Mouse (Mus musculus): ENCODE results near the gene Pwwp2b. TPM values are rescaled to one million over a fixed set of nuclear protein-coding genes. Genes with fewer than 3 reads are reported as not detected.

The Pwwp2b gene
- polyA plus RNA-seq, 1 experiment from 2014 or later: 11.6 TPM

DNA sequence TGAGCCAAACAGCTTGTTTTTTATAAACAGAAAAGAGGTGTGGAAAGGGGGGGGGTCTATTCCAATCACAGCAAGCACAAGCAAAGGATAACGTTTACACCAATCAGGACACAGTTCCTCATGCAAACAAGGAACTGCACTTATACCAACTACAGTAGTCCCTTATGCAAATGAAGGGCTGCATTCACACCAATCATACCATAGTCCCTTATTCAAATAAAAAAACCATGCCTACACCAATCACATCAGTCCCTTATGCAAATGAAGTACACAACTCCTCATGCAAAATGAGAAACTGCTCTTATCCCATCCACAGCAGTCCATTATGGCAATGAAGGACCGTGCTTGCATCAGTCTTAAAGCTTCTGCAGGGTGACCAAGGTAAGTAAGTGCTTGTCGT is 66.4 kb downstream of the Pwwp2b start:
- 85% methylated on average over 3 of the region's 3 CpGs for WGBS

DNA sequence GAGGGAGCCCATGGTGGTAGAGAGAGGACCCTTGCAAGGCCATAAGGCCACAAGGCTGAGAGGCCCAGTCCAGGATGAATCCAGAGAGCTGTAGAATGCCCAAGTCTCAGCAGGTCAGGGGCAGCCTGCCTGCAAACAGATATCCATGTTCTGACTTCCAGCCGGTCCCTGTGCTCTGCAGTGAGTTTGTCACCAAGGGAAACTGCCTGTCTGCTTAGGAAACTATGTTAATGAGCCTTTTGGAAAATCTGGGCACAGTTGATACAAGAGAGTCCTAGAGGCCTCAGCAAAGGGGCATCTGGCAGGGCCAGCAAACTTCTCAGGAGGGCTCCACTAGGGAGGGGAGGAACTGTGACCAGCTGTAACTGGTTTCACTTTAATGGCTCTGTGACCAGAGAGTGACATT is 70.7 kb downstream of the Pwwp2b start:
- 10% methylated on average over 1 of the region's 1 CpGs for WGBS
- Histone ChIP-seq H3K9me3 (ENCODE audit: control insufficient read depth, low read length) (no peaks in the 10 kb centered on the region), H3K27ac (replicated peaks; ENCODE audit: low read depth, low read length) (peak overlapping the region; percentile 44; the same call in 1 of the 2 replicates), H3K4me2 (ENCODE audit: low read depth, low read length) (no peak overlapping the region), H3K27me3 (replicated peaks; ENCODE audit: control insufficient read depth, insufficient read depth, low read length) (no peaks in the 10 kb centered on the region), H3K4me1 (ENCODE audit: control insufficient read depth, insufficient read depth, low read length) (peaks cover 13% of the 10 kb centered on the region), H3K9ac (ENCODE audit: low read depth, low read length) (no peak overlapping the region), H3K4me3 (ENCODE audit: low read depth, low read length) (no peak overlapping the region), H3K36me3 (ENCODE audit: control insufficient read depth, insufficient read depth, low read length) (no peaks in the 10 kb centered on the region)
- peak; percentile 62; the same call in 1 of the 2 replicates for ATAC-seq (ENCODE audit: low read depth)
- DNase-seq (ENCODE audit: low spot score): peak; percentile 76

More for the DNA sequence above, 66.4 kb downstream of the Pwwp2b start:
- no peak overlapping the region for H3K9ac ChIP-seq (ENCODE audit: low read depth, low read length)
- no peaks in the 10 kb centered on the region for H3K27me3 ChIP-seq (replicated peaks; ENCODE audit: control insufficient read depth, insufficient read depth, low read length)
- H3K27ac ChIP-seq (replicated peaks; ENCODE audit: low read depth, low read length): no peak overlapping the region
- H3K9me3 ChIP-seq (ENCODE audit: control insufficient read depth, low read length): no peaks in the 10 kb centered on the region
- no peaks in the 10 kb centered on the region for H3K36me3 ChIP-seq (ENCODE audit: control insufficient read depth, insufficient read depth, low read length)
- H3K4me3 ChIP-seq (ENCODE audit: low read depth, low read length): no peak overlapping the region
- ATAC-seq (ENCODE audit: low read depth) (no peak), DNase-seq (ENCODE audit: low spot score) (no peak)
- peaks cover 10% of the 10 kb centered on the region for H3K4me1 ChIP-seq (ENCODE audit: control insufficient read depth, insufficient read depth, low read length)
- no peak overlapping the region for H3K4me2 ChIP-seq (ENCODE audit: low read depth, low read length)

Other genes with a start within 250 kb of the Pwwp2b start
- gene Dpysl4, start 162.5 kb upstream of the Pwwp2b start, polyA plus RNA-seq (2014; fragmentation: Nextera tagmentation; extraction: Ambion mirVana): 19.8 and 28.3 TPM in 2 replicates
- gene Lrrc27, start 35.5 kb upstream of the Pwwp2b start, polyA plus RNA-seq (2014; fragmentation: Nextera tagmentation; extraction: Ambion mirVana): 3.2 and 3.3 TPM in 2 replicates
- gene Stk32c, start 35.2 kb upstream of the Pwwp2b start, polyA plus RNA-seq (2014; fragmentation: Nextera tagmentation; extraction: Ambion mirVana): 0.11 and 0.35 TPM in 2 replicates
- 39.3 and 41.6 TPM in 2 replicates for gene Inpp5a, start 140.6 kb downstream of the Pwwp2b start, polyA plus RNA-seq (2014; fragmentation: Nextera tagmentation; extraction: Ambion mirVana)

All from embryonic facial prominence, embryonic 14.5 days (tissue).